Mouse (Mus musculus): ENCODE measurements around the gene Slc9a2.

The Slc9a2 gene

GRCm38 (mm10) chr1:40788956-40789355 lies 108.6 kb downstream of the Slc9a2 start:
- DNase-seq (ENCODE audit: low spot score), result no peak

DNA sequence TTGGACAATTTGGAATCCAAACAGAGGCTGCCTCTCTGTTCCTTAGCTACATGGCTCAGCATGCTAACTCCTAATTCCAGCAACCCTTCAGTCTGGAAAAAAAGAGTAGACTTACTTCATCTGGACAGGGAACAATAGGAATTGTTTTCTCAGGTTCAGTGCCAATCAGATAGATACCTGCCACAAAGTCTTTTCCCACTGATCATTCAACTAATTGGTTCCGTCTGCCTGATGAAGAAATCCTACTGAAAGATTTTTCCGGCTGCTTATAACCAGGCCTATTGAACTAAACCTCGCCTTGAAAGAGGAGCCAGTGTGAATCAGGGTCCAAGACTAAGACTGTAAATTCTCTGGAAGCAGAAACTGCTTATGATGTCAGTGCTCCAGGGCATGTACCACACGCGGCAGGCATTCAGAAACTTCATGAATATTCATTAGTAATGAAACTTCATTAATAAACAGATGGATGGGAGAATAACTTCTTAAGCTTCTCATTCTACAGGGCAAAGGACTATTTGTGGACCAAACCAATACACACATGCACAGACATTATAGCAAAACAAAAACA lies 109.4 kb downstream of the Slc9a2 start:
- DNase-seq (ENCODE audit: low spot score), result no peak

- peak; percentile 86 for DNase-seq (ENCODE audit: low spot score)
Observed at GRCm38 (mm10) chr1:40790324-40791141, 110.2 kb downstream of the Slc9a2 start, which contains the start of gene Mfsd9. Mfsd9 (minus strand) TSS chr1:40790687.

- DNase-seq (ENCODE audit: low spot score), result no peak
Observed at GRCm38 (mm10) chr1:40795508-40795907, 115.1 kb downstream of the Slc9a2 start.

DNA sequence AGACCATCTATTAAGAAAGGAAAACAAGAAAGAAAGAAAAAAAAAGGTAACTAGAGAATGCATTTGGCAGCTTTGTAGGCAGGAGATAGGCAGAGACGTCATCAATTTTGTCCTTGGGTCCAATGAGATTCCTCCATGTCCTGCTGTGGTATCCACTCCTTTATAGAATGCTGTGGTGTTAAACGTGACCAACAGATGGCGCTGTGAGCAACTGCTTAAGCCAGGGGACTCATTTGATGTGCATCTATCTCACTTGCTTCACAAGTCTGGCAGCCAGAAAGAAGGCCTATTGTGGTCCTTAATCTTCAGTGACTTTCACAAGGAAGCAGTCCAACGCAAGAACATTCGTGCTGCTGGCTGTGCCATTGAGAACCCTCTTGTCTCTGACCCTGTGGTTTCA lies 117.0 kb downstream of the Slc9a2 start:
- peak; percentile 56 for DNase-seq (ENCODE audit: low spot score)

- no peak for DNase-seq (ENCODE audit: low spot score)
Observed at GRCm38 (mm10) chr1:40799121-40799520, 118.7 kb downstream of the Slc9a2 start.

DNA sequence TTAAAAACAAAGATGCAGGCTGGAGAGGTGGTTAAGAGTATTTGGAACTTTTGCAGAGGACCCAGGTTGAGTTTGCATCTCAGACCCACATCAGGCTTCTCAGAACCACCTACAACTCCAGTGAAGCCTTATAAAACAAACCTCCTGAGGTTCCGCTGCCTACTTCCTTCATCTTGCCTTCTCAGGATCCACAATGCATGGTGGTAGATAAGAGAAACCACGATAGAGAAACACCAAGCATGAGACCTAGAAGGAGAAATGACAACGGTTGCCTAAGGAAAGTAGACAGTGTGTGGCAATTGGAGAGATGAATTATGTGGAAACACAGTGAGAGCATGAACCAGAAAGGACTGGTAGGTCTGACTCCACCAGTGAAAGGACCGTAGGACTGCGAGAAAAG lies 120.5 kb downstream of the Slc9a2 start:
- no peak for DNase-seq (ENCODE audit: low spot score)

- DNase-seq (ENCODE audit: low spot score), result peak; percentile 66
Observed at GRCm38 (mm10) chr1:40802759-40803158, 122.4 kb downstream of the Slc9a2 start.

DNA sequence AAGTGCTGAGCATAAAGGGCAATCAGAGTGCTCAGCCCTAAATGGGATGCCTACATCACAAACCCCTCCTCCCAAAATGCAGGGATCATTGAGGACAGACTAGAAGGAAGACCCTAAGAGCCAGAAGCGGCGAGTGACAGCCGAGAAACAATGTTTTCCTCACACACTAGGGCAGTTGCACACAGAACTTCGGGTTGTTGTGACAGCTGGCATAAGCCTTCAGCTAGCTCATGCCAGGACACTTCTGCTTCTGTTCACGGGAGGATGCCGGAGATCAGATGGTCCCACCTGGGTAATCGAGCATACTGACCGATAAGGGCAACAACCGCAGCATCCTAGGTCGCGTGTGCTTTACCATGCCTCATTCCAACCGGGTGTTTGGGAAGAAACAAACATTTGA lies 123.7 kb downstream of the Slc9a2 start:
- DNase-seq (ENCODE audit: low spot score), result no peak

GRCm38 (mm10) chr1:40805351-40805750 lies 125.0 kb downstream of the Slc9a2 start, which contains the start of gene Tmem182:
Tmem182 (plus strand) TSS chr1:40805601.
- DNase-seq (ENCODE audit: low spot score), result peak; percentile 86

DNA sequence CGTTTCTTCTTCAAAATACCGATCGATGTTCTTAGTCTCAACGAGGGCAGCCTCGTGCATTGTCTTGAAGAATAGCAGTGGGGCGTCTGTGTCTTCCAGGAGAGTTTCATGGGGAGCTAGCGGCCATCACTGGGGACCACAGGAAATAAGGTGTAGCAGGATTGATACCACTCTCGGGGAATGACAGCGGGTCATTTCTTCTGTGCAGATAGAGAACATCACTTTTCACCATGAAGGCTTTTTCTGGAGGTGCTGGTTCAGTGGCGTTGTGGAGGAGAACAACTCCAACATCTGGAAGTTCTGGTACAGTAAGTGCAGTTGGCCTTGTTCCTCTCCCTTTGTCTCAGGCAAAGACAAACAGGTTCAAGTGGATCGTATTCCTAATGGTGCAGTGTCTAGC lies 125.5 kb downstream of the Slc9a2 start:
- DNase-seq (ENCODE audit: low spot score), result no peak

GRCm38 (mm10) chr1:40808643-40809042 lies 128.3 kb downstream of the Slc9a2 start:
- no peak for DNase-seq (ENCODE audit: low spot score)

DNA sequence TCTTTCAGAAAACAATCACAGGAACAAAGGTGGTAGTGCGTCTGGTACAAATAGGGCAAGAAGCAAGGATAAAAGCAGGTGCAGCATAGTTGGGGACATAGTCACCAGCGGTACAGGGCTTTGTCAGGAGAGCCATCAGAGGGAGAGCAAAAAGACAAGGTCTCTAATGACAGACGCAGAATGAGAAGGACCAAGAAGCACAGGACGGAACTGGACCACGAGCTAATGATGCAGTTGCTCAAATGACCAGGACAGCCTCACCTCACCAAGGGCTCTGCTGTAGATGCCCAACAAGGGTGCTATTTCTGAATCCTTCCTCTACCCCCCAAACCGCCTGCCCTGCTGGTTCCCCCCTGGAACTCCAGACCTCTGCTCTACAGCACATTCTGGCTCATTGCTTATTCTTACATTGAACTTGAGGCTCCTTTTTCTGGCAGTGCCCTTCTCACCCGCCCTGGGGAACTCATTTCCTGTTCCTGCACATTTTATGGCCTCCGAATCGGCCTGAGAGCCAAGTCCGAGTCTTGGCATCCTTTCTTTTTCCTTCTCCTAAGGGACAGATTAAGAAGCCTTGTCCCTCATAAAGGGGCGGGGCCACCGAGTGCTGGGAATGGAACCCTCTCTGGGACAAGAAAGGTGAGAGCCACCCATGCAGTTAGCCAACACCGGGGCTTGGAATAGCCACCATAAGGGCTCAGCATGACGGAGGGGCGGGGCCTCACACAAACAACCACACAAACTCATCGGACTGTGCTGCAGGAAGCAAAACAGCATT lies 134.9 kb downstream of the Slc9a2 start:
- peak; percentile 69 for DNase-seq (ENCODE audit: low spot score)

All from adipocyte (in vitro differentiated cells).